Mouse (Mus musculus) layer of hippocampus, adult 8-10 months (tissue): ENCODE data around the gene Ppp1r15a. TPM values are rescaled to one million over a fixed set of nuclear protein-coding genes. Genes with fewer than 3 reads are reported as not detected.
"Not testable (repeated sequence)": the region's sequence is repeated elsewhere in the genome, so short reads cannot be mapped to it uniquely, and the experiment has no call there.

Source experiments
- DNase-seq, 2 experiments: peaks; one replicate each; pipeline ENCODE4 v3.0.0; 2022; ENCODE audit warnings: low spot score in 2 of 2
- total RNA-seq, 4 experiments: library from RNA; stranded (reverse); gene quantifications; 2 replicates each; pipeline ENCODE4 v1.2.4; 2022

Gene Ppp1r15a
- total RNA-seq, 4 experiments from 2014 or later: 15.2 to 24.6 (median 19.0) TPM

DNA sequence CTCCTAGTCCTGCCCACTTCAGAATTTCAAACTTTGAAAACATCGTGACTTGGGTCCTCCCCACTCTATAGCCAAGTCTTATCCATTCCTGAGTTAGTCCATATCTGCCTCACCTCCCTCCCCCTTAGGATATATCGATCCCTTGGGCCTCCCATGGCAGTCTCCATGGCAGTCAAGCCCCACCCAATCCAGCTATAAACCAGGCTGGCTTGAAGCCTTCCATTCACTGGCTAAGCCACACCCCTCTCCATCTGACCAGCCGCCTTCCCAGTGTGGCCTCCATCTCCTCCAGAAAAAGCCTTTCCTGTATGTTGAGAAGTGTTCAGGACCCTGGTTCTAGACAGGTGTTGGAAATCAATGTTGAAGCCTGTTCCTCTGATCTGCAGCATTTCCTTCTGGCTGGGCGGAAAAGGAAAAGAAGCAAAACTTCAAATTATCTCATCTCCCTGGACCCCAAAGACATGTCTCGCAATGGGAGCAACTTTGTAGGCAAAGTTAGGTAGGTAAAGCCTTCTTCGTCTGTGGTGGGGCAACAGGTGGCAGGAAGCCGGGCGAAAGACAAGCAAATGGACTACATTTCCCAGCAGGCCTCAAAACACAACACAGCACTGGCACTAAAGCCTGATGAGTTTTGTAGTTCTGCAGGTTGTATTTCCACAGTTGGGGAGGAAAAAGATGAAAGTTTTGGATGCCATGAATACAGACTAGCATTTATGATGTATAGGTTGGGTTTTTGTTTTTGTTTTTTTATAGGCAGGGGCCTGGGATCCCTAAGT is 6.5 kb downstream of the Ppp1r15a start:
- no peak for DNase-seq

GRCm38 (mm10) chr7:45518618-45519017 is 7.5 kb downstream of the Ppp1r15a start:
- no peak for DNase-seq

DNA sequence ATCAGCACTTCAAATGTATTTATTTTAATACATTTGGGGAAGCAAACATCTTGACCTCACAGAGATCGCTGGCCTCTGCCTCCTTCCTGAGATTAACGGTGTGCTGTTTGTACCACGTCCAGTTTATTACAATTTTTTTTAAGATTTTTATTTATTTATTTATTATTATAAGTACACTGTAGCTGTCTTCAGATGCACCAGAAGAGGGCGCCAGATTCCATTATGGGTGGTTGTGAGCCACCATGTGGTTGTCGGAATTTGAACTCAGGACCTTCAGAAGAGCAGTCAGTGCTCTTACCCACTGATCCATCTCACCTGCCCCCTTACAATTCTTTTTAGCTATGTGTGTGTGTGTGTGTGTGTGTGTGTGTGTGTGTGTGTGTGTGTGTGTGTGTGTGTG is 9.2 kb downstream of the Ppp1r15a start:
- not testable (repeated sequence) for DNase-seq

DNA sequence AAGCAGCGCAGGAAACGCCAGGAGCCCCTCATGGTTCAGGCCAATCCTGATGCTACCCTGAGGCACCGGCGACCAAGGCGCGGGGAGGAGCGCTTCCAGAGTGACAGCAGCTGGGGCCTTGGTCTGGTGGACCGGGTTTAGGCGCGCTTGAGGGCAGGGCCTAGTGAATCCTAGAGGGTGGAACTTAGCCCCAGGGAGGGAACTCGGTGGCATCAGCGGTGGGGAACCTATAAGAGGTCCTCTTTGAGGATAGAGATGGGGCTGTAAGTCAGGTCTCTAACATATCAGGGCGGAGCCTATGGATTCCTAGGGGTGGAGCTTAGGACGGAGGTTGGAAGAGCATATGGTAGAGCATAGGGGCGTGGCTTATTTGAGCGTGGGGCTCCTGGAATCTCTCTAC is 10.6 kb downstream of the Ppp1r15a start:
- no peak for DNase-seq

- DNase-seq: no peak
Measured at GRCm38 (mm10) chr7:45514411-45514810, 11.7 kb downstream of the Ppp1r15a start.

GRCm38 (mm10) chr7:45509912-45510787 is 15.9 kb downstream of the Ppp1r15a start, which contains the start of gene Nucb1:
Gene Nucb1, minus strand, starts transcription at chr7:45510406.
- peak; percentile 86 to 87 for DNase-seq

- no peak for DNase-seq
Measured at GRCm38 (mm10) chr7:45509181-45509882, 16.7 kb downstream of the Ppp1r15a start.

DNA sequence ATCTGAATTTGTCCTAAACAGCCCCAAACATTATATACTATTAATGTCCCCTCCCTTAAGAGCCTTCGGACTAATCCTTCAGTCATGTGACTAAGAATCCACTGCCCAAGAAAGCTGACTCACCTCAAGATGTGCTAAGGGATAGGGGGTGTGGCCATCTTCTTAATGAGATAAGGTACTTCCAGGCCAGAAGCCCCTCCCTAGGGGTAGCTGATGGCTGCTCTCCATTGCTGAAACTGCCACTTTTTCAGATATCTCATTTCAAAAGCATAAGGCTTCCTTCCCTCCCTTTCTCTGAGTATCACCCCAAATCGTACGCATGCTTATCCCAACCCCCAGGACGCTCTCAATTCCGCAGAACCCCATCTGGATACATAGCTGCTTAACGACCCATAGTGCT is 17.5 kb downstream of the Ppp1r15a start:
- no peak for DNase-seq

- no peak for DNase-seq
Measured at GRCm38 (mm10) chr7:45507583-45507982, 18.5 kb downstream of the Ppp1r15a start.

GRCm38 (mm10) chr7:45498427-45498826 is 27.6 kb downstream of the Ppp1r15a start:
- no peak for DNase-seq

DNA sequence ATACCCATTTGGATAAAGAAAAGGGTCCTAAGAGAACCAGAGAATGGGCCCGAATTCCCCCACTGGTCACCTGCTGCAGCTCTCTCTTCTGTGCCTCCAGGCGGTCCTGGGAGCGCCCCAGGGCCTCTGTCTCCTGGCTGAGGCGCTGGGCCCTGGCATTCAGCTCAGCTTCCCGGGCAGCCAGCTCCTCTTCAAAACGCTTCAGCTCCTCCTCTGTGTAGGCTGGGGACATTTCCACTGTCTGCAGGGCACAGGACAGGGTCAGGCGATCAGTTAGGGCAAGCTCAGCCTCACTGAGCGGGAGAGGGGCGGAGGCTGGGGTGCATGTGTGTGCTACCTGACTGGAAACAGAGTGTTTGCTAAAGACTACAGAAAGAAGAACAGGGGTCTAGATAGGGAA is 31.5 kb downstream of the Ppp1r15a start:
- no peak for DNase-seq

DNA sequence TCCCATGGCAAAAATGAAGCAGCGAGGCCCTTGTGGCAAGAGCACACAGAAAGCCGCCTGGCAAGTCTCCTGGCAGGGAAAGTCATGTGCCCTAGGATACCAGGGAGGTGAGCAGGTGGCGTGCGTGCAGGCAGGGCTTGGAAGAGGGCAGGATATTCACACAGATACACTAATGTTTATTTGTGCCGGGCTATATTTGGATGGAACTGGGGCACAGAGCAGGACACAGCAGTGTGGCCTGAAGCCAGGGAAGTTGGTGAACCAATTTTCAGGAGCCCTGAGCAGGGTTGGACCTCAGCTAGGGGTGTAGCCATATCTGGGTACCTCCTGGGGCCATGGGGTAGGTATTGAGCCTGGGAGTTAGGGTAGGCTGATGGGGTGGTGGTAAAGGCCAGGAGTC is 33.1 kb downstream of the Ppp1r15a start:
- no peak for DNase-seq

DNA sequence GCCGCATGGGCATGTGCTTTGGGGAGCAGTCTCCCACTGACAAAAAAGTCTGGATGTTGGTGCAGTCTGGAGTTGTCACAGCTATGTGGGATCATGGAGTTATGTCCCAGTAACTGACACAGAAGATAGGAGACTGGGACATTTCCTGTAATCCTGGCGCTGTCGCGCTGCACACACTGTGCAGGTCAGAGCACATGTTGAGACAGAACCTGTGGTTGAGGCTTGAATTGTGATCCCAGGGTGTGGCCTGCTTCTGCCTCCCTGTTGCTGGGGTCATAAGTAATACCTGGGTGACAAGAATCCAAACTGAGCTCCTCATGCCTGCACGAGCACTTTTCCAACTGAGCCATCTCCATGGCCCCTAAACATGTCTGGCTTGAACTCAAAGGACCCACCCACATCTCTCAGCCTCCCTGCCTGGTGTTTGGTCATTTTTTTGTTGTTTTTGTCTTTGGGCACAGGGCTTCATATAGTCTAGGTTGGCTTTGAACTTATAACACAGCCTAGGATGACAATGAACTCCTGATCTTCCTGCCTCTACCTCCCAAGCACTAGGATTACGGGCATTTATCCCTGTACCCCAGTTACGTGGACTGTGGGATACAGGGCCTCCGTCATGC is 33.7 kb downstream of the Ppp1r15a start:
- no peak for DNase-seq

- no peak for DNase-seq
Measured at GRCm38 (mm10) chr7:45491264-45491663, 34.8 kb downstream of the Ppp1r15a start.

- no peak for DNase-seq
Measured at GRCm38 (mm10) chr7:45490822-45491221, 35.2 kb downstream of the Ppp1r15a start.

DNA sequence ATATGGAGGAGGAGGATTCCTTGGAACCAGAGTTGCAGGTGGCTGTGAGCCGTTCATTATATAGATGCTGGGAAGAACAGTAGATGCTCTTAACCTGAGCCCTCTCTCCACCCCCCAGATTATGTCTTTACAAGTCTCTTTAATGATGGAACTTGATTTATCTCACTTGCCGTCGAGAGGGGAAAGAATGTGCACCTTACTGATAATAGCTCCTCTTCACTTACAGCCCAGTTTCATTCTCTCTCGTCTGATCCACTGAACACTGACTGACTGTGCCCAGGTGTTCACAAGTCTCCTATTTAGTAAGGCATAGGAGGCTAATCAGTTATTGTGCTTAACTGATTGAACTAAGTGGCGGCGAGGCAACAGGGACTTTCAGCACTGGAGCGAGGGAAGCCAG is 36.5 kb downstream of the Ppp1r15a start:
- DNase-seq: no peak

- DNase-seq: peak in 1 of 2 experiments; percentile 35
Measured at GRCm38 (mm10) chr7:45488293-45489204, 37.5 kb downstream of the Ppp1r15a start, which contains the start of gene Dhdh. Gene Dhdh, minus strand, starts transcription at chr7:45488805.

DNA sequence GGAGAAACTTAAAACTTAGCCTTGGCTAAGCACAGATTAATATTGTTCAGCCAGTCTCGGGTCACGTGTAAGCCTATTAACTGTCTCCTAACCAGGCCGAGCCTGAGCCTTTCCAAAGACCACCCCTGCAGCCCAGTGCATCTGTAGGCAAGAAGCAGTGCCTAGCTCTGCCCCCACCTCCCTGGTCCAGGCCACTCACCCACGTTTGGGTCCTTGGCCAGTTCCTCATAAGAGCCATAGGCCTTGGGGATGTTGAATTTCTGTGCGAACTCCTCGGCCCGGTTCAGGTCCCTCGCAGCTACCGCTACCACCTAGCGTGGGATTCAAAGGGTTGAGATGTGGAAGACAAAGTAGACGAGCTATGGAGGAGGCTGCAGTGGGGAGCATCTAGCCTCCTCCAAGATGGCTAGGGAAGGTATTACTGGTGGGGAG is 38.2 kb downstream of the Ppp1r15a start:
- no peak for DNase-seq

DNA sequence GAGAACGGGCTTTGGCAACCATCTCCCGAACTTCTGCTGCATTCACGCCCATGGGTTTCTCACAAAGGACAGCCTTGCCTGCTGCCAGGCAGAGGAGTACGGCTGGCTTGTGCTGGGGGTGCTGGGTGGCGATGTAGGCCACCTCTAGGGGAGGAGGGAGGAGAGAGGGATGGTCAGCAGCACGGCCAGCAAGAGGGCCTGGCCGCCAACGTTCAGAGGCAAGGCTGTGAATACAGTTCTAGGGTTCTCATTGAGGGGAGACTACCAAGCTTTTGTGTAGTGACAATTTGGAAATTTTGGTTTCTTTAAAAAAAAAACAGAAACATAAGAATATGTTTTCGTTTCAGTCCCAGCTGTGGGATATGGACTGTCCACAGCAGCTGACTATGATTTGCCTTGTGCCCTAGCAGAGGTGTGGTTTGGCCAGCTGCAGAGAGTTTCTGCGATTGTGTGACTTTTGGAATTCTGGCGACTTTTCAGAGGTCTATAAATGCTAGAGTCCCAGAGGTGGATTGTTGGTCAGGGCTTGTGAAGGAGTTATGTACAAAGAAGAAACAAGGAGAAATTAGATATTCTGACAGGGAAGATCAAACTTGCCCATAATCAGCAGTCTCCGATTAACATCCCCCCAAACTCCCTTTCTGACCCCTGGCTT is 39.2 kb downstream of the Ppp1r15a start, which contains the start of gene Gm45808:
Gene Gm45808 (minus strand): TSS at position 51 of the 655 bp plus-strand sequence.
- DNase-seq: no peak
